Mouse (Mus musculus) kidney, postnatal 0 days (tissue): ENCODE measurements around the gene Pcx. TPM values are rescaled to one million over a fixed set of nuclear protein-coding genes. Genes with fewer than 3 reads are reported as not detected.

ENCODE experiments used
- ATAC-seq: fragments of 200-750 bp; cut with Nextera tagmentation; replicated peaks from 2 replicates; pipeline ENCODE4 v1.8.0; 2017; ENCODE audit warnings: low read depth, moderate number of reproducible peaks, moderate TSS enrichment, moderate library complexity; ENCODE audit not compliant: low FRiP score
- DNase-seq: peaks from one replicate; pipeline ENCODE4 v3.0.0-alpha.2; 2016; ENCODE audit warnings: low spot score
- H3K27ac ChIP-seq: fragments of 300-500 bp; sonication (generic); 2 replicates; pipeline ENCODE4 v1.5.1; 2014; ENCODE audit warnings: mild to moderate bottlenecking
- H3K27me3 ChIP-seq: fragments of 300-500 bp; sonication (generic); 2 replicates; pipeline ENCODE4 v1.6.1; 2014; ENCODE audit warnings: low read length, mixed read lengths; ENCODE audit not compliant: insufficient read depth
- H3K36me3 ChIP-seq: fragments of 300-500 bp; sonication (generic); 2 replicates; pipeline ENCODE4 v1.6.1; 2014; ENCODE audit warnings: low read length, mixed read lengths; ENCODE audit not compliant: insufficient read depth
- H3K4me1 ChIP-seq: fragments of 300-500 bp; sonication (generic); replicated peaks from 2 replicates; pipeline ENCODE4 v1.6.1; 2014; ENCODE audit warnings: antibody characterized with exemption, low read length, mixed read lengths; ENCODE audit not compliant: insufficient read depth
- H3K4me2 ChIP-seq: fragments of 300-500 bp; sonication (generic); 2 replicates; pipeline ENCODE4 v1.6.1; 2014; ENCODE audit warnings: mild to moderate bottlenecking, low read length, moderate library complexity, mixed read lengths
- H3K4me3 ChIP-seq: fragments of 300-500 bp; sonication (generic); replicated peaks from 2 replicates; pipeline ENCODE4 v1.5.1; 2014; ENCODE audit warnings: low read depth, low read length
- H3K9ac ChIP-seq: fragments of 300-500 bp; sonication (generic); 2 replicates; pipeline ENCODE4 v1.6.1; 2014; ENCODE audit warnings: low read depth, low read length
- H3K9me3 ChIP-seq: fragments of 300-500 bp; sonication (generic); replicated peaks from 2 replicates; pipeline ENCODE4 v1.6.1; 2016; ENCODE audit warnings: low read length, inconsistent platforms, mixed read lengths
- CTCF ChIP-seq: IDR thresholded peaks from 2 replicates; pipeline ENCODE4 v1.5.1; 2016; ENCODE audit warnings: antibody characterized with exemption, low read depth, mild to moderate bottlenecking, moderate library complexity
- WGBS: fragments of 180-500 bp; shearing (Covaris S2); extraction: QIAGEN DNeasy Blood & Tissue Kit; methylation state at CpG from one replicate; pipeline ENCODE4 v1.1.7; 2014; 5-methylcytosine and 5-hydroxymethylcytosine counted together
- polyA plus RNA-seq: library from polyadenylated mRNA; unstranded; fragments of >200 nt; fragmentation: Nextera tagmentation; extraction: Ambion mirVana; gene quantifications from 2 replicates; pipeline ENCODE4 v1.2.1, GENCODE M21; 2015

Pcx gene
- polyA plus RNA-seq, 1 experiment from 2014 or later = 57.6 TPM

DNA sequence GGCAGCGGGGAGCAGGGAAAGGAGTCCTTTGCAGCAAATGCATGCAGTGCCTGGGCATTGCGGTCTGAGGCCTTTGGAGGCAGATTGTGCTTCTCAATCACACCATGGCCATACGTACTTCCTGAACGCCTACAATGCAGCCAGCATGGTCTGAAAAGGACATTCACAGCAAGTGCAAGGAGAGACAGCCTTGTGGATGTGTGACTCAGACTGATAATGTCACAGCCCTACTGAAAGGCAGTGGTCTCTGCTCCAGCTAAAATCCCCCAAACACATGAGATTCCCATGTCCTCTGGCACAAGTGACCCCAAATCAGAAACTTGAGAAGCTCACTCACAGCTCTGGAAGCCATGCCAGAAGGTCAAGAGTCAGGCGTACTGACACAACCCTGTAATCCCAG lies 14.5 kb upstream of the Pcx start:
- no peak for TF ChIP-seq CTCF
- H3K9ac ChIP-seq = no peak overlapping the region
- no peak overlapping the region for H3K4me2 ChIP-seq
- WGBS = 84% methylated on average over 5 of the region's 5 CpGs
- H3K27ac ChIP-seq = no peak overlapping the region
- H3K9me3 ChIP-seq = no peaks in the 10 kb centered on the region
- no peaks in the 10 kb centered on the region for H3K4me1 ChIP-seq
- ATAC-seq (no peak), DNase-seq (no peak)
- no peaks in the 10 kb centered on the region for H3K27me3 ChIP-seq
- H3K4me3 ChIP-seq = no peak overlapping the region
- no peaks in the 10 kb centered on the region for H3K36me3 ChIP-seq

DNA sequence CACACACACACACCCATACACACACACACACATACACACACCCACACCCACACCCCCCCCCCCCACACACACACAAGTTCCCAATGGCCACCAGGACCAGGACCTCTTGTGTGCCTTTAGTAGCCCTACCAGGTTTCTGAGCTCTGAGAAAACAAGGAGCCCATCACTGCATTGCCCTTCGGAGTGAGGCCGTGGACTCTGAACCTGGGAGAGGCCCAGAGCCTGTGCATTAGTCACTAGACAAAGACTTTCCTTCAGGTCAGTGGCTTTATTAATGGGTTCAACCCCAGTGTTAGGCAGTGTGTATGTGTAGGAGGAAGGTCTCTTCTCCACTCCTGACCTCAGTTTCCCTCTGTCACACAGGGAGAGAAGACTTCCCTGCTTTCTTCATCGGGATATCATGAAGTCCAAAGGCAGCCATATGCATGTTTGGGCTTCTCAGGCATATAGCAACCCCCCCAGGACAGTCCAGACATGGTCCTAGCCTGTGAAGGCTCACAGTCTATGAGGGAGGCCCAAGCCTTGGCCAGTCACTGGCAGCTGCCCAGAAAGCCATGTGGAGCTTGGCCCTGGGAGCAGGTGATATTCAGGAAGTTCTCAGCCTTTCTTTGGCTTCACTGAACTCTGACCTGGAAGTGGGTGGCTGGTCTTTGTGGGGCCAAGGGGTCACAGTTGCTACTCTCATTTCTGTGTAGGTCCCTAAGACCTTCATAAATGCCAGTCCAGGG lies 13.6 kb upstream of the Pcx start:
- no peak for DNase-seq
- H3K9me3 ChIP-seq = no peaks in the 10 kb centered on the region
- H3K4me3 ChIP-seq = no peak overlapping the region
- no peaks in the 10 kb centered on the region for H3K36me3 ChIP-seq
- no peak overlapping the region for H3K9ac ChIP-seq
- no peaks in the 10 kb centered on the region for H3K27me3 ChIP-seq
- TF ChIP-seq CTCF = no peak
- peak overlapping the region; percentile 60 for H3K27ac ChIP-seq
- 0 out of 2 replicates have a peak, but pooled peaks have one; percentile 16 for ATAC-seq
- H3K4me2 ChIP-seq = no peak overlapping the region
- H3K4me1 ChIP-seq = no peaks in the 10 kb centered on the region
- WGBS = 81% methylated on average over 3 of the region's 3 CpGs

DNA sequence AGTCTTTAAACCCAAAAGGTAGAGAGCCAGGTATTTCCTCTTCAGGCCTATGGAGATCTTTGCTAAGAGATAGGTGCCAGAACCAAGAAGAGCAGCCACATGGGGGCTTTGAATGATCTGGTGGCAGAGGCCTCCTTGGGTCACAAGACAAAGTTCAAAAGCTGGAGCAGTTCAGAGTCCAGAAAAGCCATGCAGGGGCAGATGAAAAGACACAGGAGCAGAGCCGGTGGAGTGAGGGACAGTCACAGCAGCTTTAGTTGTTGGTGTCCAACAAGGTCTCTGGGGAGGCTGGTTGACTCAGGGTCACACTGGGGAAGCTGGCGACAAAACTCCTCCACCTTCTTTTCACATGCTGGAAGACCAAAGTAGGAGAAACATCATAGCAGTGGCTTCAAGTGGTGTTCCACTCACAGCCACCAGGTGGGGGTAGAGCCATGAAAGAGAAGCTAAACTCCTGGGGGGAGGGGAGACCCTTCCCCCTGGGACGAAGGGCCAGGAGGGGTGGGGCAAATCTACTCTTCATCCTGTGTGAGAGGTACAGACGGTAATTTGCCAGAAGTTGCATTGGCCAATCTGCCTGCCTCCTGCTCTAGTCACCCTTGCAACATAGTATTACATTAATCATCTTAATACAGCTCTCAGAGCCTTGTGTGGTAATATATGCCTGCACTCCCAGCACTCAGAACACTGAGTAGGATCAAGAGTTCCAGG lies 12.9 kb upstream of the Pcx start:
- no peaks in the 10 kb centered on the region for H3K4me1 ChIP-seq
- peak; percentile 88 for DNase-seq
- peak; percentile 95 for TF ChIP-seq CTCF
- no peak overlapping the region for H3K9ac ChIP-seq
- peak overlapping the region; percentile 60; the same call in 1 of the 2 replicates for H3K27ac ChIP-seq
- no peaks in the 10 kb centered on the region for H3K9me3 ChIP-seq
- ATAC-seq = peak; percentile 58
- H3K4me3 ChIP-seq = no peak overlapping the region
- H3K27me3 ChIP-seq = no peaks in the 10 kb centered on the region
- 0 out of 2 replicates have a peak overlapping the region, but pooled peaks have one; percentile 6 for H3K4me2 ChIP-seq
- no peaks in the 10 kb centered on the region for H3K36me3 ChIP-seq
- WGBS = 4% methylated on average over 4 of the region's 4 CpGs

GRCm38 (mm10) chr19:4498062-4498933 lies 12.0 kb upstream of the Pcx start, which contains the start of gene 2010003K11Rik:
Gene 2010003K11Rik, minus strand, starts transcription at chr19:4498583.
- Histone ChIP-seq H3K4me3 (no peak within 1 kb of the TSS), H3K27ac (no peak within 1 kb of the TSS), H3K4me2 (0 out of 2 replicates have a peak within 1 kb of the TSS, but pooled peaks have one; percentile 6), H3K9me3 (no peaks in the 10 kb centered on the region), H3K4me1 (no peaks in the 10 kb centered on the region), H3K27me3 (no peaks in the 10 kb centered on the region), H3K36me3 (no peaks in the 10 kb centered on the region), H3K9ac (no peak within 1 kb of the TSS)
- ATAC-seq (peak; percentile 37), DNase-seq (no peak)
- WGBS = 55% methylated on average over 16 of the region's 16 CpGs
- TF ChIP-seq CTCF = no peak

DNA sequence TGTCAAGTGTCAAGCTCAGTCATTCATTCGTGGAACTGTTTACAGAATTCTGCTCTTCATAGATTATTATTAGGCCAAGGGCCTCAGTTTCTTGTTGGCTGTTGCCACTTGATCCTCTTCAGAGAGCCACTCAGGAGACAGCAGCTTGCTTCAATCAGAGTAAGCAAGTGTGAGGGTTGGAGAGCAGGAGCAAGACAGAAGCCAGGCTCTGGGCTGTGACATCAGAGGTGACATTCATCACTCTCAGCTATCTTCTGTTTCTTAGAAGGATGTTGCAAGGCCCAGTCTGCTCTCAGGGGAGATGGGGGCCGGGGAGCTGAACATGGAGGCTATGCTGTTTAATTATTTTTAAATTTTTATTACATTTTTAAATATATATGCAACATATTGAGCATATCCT lies 7.6 kb upstream of the Pcx start:
- H3K4me3 ChIP-seq = no peak overlapping the region
- DNase-seq (no peak), ATAC-seq (no peak)
- no peaks in the 10 kb centered on the region for H3K27me3 ChIP-seq
- H3K9me3 ChIP-seq = no peaks in the 10 kb centered on the region
- H3K27ac ChIP-seq = no peak overlapping the region
- no peaks in the 10 kb centered on the region for H3K4me1 ChIP-seq
- H3K4me2 ChIP-seq = no peak overlapping the region
- TF ChIP-seq CTCF = no peak
- no peak overlapping the region for H3K9ac ChIP-seq
- 63% methylated on average over 2 of the region's 2 CpGs for whole genome bisulfite sequencing
- H3K36me3 ChIP-seq = no peaks in the 10 kb centered on the region

GRCm38 (mm10) chr19:4504830-4505229 lies 5.4 kb upstream of the Pcx start:
- 93% methylated on average over 1 of the region's 1 CpGs for whole genome bisulfite sequencing
- ATAC-seq (no peak), DNase-seq (no peak)
- H3K4me1 ChIP-seq = no peaks in the 10 kb centered on the region
- H3K9me3 ChIP-seq = no peaks in the 10 kb centered on the region
- H3K27ac ChIP-seq = no peak overlapping the region
- no peaks in the 10 kb centered on the region for H3K27me3 ChIP-seq
- H3K4me3 ChIP-seq = no peak overlapping the region
- TF ChIP-seq CTCF = no peak
- H3K36me3 ChIP-seq = no peaks in the 10 kb centered on the region
- no peak overlapping the region for H3K9ac ChIP-seq
- H3K4me2 ChIP-seq = no peak overlapping the region
